Mouse (Mus musculus): ENCODE measurements around the gene Slc12a7. TPM values are rescaled to one million over a fixed set of nuclear protein-coding genes. Genes with fewer than 3 reads are reported as not detected.

Gene Slc12a7
- polyA plus RNA-seq, 1 experiment, result 144 TPM

DNA sequence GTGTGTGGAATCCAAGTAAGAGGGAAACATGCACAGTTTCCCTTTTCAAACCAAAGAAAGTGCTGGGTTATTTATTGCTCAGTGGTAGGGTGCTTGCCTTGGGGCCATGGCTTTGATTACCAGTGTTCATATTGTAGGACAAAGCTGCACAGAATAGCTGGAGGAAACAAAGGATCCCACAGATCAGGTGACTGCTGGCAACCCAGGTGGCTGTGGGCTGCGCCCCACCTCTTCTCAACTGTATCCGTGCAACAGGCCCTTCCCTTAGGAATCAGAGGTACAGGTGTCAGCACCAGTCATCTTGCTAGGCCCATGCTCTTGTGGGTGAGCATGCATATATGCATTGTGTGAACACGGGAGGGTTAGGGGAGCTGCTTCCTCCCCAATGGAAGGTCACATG is 35.4 kb downstream of the Slc12a7 start:
- H3K27me3 ChIP-seq (ENCODE audit: control insufficient read depth, insufficient read depth, low read length), result no peaks in the 10 kb centered on the region
- 23% methylated on average over 3 of the region's 3 CpGs for WGBS
- no peak for DNase-seq
- TF ChIP-seq POLR2A (IDR thresholded peaks at IDR 0.05; ENCODE audit: control insufficient read depth, extremely low read depth, insufficient read depth, low read length, poor library complexity), result no peak
- TF ChIP-seq CTCF (IDR thresholded peaks at IDR 0.05; ENCODE audit: borderline replicate concordance, control insufficient read depth, extremely low read depth, insufficient read depth, low read length, poor library complexity), result no peak
- H3K36me3 ChIP-seq (ENCODE audit: control insufficient read depth, insufficient read depth, low read length), result no peaks in the 10 kb centered on the region
- peaks cover 68% of the 10 kb centered on the region for H3K4me1 ChIP-seq (replicated peaks; ENCODE audit: control insufficient read depth, insufficient read depth, low read length)
- no peak overlapping the region for H3K27ac ChIP-seq (ENCODE audit: control insufficient read depth, insufficient read depth, low read length)
- H3K4me3 ChIP-seq (ENCODE audit: control insufficient read depth, insufficient read depth, low read length), result no peak overlapping the region

DNA sequence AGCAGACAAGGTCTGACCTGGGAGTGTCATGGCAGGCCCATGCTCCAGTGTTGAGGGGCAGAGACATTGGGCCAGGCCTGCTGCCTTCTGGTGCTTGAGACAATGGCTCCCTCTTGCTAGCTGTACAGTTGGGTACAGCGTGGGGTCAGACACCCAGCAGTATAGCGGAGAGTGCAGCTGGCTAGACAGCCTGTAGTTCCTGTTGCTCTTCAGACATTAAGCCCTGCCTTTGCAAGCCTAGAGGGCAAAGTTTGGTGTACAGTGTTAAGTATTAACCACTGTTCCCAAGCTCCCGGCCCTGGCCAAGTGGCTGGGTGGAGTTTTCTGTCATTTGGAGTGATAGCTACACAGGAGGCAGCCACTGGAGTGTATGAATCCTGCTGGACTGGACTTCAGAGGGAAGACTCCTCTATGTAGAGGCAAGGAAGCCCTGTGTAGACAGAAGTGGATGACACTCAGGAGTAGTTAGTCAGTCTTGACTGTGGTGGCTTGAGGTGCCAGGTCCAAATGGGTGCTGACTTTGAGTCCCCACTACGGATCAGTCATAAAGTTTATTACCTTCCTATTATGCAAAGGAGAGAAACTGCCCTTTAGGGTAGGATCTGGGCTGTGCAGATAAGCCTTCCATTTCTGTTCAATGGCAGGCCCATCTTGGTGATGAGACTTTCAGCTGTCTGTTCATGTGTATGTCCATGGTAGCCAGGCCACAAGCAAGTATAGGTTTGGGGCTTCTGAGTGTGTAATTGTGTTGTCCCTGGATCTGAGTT is 37.2 kb downstream of the Slc12a7 start:
- peaks cover 64% of the 10 kb centered on the region for H3K4me1 ChIP-seq (replicated peaks; ENCODE audit: control insufficient read depth, insufficient read depth, low read length)
- no peak for TF ChIP-seq CTCF (IDR thresholded peaks at IDR 0.05; ENCODE audit: borderline replicate concordance, control insufficient read depth, extremely low read depth, insufficient read depth, low read length, poor library complexity)
- no peak for TF ChIP-seq POLR2A (IDR thresholded peaks at IDR 0.05; ENCODE audit: control insufficient read depth, extremely low read depth, insufficient read depth, low read length, poor library complexity)
- H3K27me3 ChIP-seq (ENCODE audit: control insufficient read depth, insufficient read depth, low read length), result no peaks in the 10 kb centered on the region
- no peaks in the 10 kb centered on the region for H3K36me3 ChIP-seq (ENCODE audit: control insufficient read depth, insufficient read depth, low read length)
- H3K27ac ChIP-seq (ENCODE audit: control insufficient read depth, insufficient read depth, low read length), result no peak overlapping the region
- no peak overlapping the region for H3K4me3 ChIP-seq (ENCODE audit: control insufficient read depth, insufficient read depth, low read length)
- WGBS, result 86% methylated on average over 4 of the region's 4 CpGs
- DNase-seq, result no peak

DNA sequence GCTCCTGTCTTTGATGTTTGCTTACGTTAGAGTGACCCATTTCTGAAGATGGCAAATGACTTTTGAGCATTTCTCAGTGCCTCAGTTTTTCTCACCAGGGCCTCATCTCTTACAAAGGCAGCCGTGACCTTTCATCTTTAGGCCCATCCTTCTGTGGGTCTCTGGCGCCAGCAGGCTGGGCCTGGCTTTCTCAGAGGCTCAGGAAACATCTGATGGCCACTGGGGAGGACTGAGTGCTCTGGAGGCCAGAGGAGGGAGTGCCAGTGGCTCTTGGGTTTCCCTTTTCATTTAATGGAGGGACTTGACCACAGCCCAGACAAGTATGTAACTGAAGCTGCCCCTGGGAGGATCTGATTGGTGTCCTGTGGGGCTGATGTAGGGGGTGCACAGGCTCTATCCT is 38.2 kb downstream of the Slc12a7 start:
- H3K4me1 ChIP-seq (replicated peaks; ENCODE audit: control insufficient read depth, insufficient read depth, low read length), result peaks cover 63% of the 10 kb centered on the region
- no peaks in the 10 kb centered on the region for H3K36me3 ChIP-seq (ENCODE audit: control insufficient read depth, insufficient read depth, low read length)
- H3K27ac ChIP-seq (ENCODE audit: control insufficient read depth, insufficient read depth, low read length), result no peak overlapping the region
- no peaks in the 10 kb centered on the region for H3K27me3 ChIP-seq (ENCODE audit: control insufficient read depth, insufficient read depth, low read length)
- no peak overlapping the region for H3K4me3 ChIP-seq (ENCODE audit: control insufficient read depth, insufficient read depth, low read length)
- no peak for DNase-seq
- WGBS, result 45% methylated on average over 3 of the region's 3 CpGs
- TF ChIP-seq POLR2A (IDR thresholded peaks at IDR 0.05; ENCODE audit: control insufficient read depth, extremely low read depth, insufficient read depth, low read length, poor library complexity), result no peak
- TF ChIP-seq CTCF (IDR thresholded peaks at IDR 0.05; ENCODE audit: borderline replicate concordance, control insufficient read depth, extremely low read depth, insufficient read depth, low read length, poor library complexity), result no peak

DNA sequence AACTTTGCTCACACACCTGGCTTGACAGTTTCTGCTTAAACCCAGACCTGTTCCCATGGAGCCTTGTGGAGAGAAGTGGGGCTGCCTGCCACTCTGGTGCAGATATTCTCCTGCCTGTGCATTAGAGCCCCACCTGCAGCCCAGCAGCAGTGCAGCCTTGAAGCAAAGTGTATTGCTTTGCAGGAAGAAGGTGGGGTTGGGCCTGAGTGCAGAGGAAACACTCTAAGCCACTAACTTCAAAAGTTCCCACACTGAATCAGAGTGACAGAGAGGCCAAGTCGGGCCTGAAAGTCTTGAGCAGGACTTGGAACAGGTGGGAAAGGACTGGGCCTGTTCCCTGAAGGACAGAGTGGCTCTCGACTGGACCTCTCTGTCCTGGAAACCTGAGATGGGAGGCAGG is 39.8 kb downstream of the Slc12a7 start:
- no peaks in the 10 kb centered on the region for H3K27me3 ChIP-seq (ENCODE audit: control insufficient read depth, insufficient read depth, low read length)
- no peaks in the 10 kb centered on the region for H3K36me3 ChIP-seq (ENCODE audit: control insufficient read depth, insufficient read depth, low read length)
- no peak for TF ChIP-seq POLR2A (IDR thresholded peaks at IDR 0.05; ENCODE audit: control insufficient read depth, extremely low read depth, insufficient read depth, low read length, poor library complexity)
- TF ChIP-seq CTCF (IDR thresholded peaks at IDR 0.05; ENCODE audit: borderline replicate concordance, control insufficient read depth, extremely low read depth, insufficient read depth, low read length, poor library complexity), result peak; percentile 50; the same call in 1 of the 2 replicates
- peak overlapping the region; percentile 91 for H3K27ac ChIP-seq (ENCODE audit: control insufficient read depth, insufficient read depth, low read length)
- 2% methylated on average over 2 of the region's 2 CpGs for WGBS
- peak; percentile 78 for DNase-seq
- peaks cover 52% of the 10 kb centered on the region for H3K4me1 ChIP-seq (replicated peaks; ENCODE audit: control insufficient read depth, insufficient read depth, low read length)
- peak overlapping the region; percentile 18; the same call in 1 of the 2 replicates for H3K4me3 ChIP-seq (ENCODE audit: control insufficient read depth, insufficient read depth, low read length)

DNA sequence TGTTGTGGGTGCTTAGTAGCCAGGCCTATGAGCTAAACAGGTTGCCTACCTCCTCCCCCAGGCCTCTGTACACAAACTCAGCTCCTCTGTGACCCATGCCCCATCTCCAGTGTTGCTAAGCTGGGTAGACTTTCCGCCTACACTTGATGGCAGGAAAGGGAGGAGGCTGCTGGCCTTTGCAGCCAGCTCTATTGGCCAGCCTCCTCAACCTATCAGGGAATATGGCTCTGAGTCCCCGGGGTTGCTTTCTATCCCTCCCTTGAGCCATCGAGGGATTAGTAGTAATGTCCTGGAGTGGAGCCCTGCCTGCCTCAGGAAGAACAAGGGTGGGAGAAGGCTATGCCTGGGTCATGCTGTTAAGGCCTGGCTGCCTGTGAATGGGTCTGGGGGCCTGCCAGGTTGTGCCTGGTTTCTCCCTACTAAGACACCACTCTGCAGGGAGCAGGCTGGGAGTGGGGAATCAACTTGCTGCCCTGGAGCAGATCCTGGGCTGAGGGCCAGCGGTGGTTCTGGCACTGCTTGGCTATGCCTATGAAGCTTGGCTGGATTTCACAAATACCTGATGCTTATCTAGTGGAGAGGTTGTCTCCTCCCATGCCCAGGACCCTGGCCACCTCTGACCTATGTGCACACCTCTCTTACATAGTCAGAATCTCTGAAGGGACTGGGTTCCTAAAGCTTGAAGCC is 40.8 kb downstream of the Slc12a7 start:
- no peak for TF ChIP-seq POLR2A (IDR thresholded peaks at IDR 0.05; ENCODE audit: control insufficient read depth, extremely low read depth, insufficient read depth, low read length, poor library complexity)
- no peak for DNase-seq
- no peak overlapping the region for H3K4me3 ChIP-seq (ENCODE audit: control insufficient read depth, insufficient read depth, low read length)
- H3K27me3 ChIP-seq (ENCODE audit: control insufficient read depth, insufficient read depth, low read length), result no peaks in the 10 kb centered on the region
- WGBS, result 70% methylated on average over 4 of the region's 4 CpGs
- H3K36me3 ChIP-seq (ENCODE audit: control insufficient read depth, insufficient read depth, low read length), result no peaks in the 10 kb centered on the region
- peak overlapping the region; percentile 91 for H3K27ac ChIP-seq (ENCODE audit: control insufficient read depth, insufficient read depth, low read length)
- peaks cover 42% of the 10 kb centered on the region for H3K4me1 ChIP-seq (replicated peaks; ENCODE audit: control insufficient read depth, insufficient read depth, low read length)

DNA sequence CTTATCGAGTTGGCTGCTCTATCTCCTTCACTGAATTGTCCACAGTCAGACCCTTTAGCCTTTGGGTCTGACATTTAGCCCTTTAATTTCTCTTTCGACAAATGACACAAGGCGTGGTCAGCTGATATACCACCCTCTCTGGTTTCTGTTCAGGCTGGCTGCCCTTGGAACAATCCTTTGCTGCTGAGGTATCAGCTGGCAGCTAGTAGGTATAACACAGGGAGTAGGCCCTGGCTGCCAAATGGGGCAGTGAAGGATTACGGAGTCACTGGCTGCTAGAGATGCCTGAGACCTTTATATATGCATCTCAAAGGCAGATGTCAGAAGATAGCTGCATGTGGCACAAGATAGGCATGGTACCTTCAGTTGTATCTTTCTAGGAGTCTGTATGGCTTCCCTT is 42.9 kb downstream of the Slc12a7 start:
- Histone ChIP-seq H3K4me1 (replicated peaks; ENCODE audit: control insufficient read depth, insufficient read depth, low read length) (peaks cover 27% of the 10 kb centered on the region), H3K36me3 (ENCODE audit: control insufficient read depth, insufficient read depth, low read length) (no peaks in the 10 kb centered on the region), H3K27me3 (ENCODE audit: control insufficient read depth, insufficient read depth, low read length) (no peaks in the 10 kb centered on the region), H3K27ac (ENCODE audit: control insufficient read depth, insufficient read depth, low read length) (no peak overlapping the region), H3K4me3 (ENCODE audit: control insufficient read depth, insufficient read depth, low read length) (no peak overlapping the region)
- DNase-seq, result no peak
- no peak for TF ChIP-seq CTCF (IDR thresholded peaks at IDR 0.05; ENCODE audit: borderline replicate concordance, control insufficient read depth, extremely low read depth, insufficient read depth, low read length, poor library complexity)
- TF ChIP-seq POLR2A (IDR thresholded peaks at IDR 0.05; ENCODE audit: control insufficient read depth, extremely low read depth, insufficient read depth, low read length, poor library complexity), result no peak
- WGBS, result 93% methylated on average over 4 of the region's 4 CpGs

All from thymus, adult 2 months (tissue).